Mouse (Mus musculus): Measurements from ENCODE around the gene Syt11.
"Not testable (repeated sequence)": the region's sequence is repeated elsewhere in the genome, so short reads cannot be mapped to it uniquely, and the experiment has no call there.

The Syt11 gene

DNA sequence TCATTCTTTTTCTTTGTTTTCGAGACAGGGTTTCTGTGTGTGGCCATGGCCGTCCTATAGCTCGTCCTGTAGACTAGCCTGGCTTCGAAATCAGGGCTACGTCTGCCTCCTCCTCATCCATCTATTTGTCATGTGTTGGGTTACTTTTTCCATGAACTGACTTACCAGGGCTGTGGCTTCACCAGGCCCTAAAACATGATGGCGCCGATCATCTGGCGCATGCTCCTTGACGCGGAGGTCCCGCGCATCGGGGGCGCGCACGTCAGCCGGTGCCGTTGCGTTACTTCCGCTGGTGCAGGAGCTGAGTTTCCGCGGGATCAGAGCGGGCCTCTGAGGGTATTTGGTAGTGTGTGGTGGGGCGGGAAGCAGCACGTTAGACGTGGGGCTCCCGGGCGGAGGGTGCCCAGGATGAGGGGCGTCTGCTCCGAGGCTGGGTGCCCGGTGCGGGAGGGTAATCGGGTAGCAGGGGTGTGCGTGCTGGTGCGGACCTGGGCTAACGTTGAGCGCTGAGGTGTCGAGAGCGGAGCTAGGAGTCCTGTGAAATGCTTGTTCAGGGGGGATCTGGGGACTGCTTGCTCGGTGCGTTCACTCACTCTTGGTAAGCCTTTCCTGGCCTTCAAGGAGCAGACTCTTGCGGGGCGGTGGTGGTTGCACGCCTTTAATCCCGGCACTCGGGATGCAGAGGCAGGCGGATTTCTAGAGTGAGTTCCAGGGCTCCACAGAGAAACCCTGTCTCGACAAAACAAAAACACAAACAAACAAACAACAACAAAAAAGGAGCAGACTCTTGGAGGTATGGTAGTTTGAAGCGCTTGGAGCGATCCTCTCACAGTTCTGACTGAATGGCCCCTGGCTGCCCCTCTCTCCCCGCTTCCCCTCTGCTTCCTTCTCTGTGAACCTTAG, at the start of gene Syt11:
TSS of gene Syt11 (minus strand) at position 226 of the 903 bp plus-strand sequence.
- DNase-seq (ENCODE audit: low spot score), result peak; percentile 36

DNA sequence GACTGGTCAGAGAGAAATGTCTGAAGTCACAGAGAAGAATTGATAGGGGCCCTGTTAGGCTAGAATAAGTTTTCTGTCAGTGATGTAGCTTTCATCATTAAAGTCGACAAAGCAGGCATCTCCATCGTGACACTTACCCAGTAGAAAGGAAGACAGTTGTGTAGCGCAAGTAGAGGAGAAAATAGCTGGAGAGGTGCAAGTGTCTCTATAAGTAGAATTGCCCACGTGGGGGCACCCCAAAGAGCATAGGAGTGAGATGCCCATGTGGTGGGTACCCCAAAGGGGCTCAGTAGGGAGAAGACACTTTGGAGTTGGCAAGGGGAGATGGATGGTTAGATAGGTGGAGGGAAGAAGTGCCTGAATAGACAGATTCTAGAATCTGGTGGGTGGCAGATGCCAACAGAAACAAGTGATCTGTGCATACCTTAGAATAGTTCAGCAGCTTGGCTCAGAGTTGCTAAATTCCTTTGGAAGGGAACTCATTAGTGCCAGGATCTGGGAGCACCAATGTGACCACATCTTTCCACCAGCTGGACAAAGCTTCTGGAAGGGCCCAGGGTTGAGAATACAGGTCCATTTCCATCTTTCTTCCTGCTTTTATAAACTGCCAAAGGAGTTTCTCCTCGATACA, 29.1 kb upstream of the Syt11 start:
- DNase-seq (ENCODE audit: low spot score), result no peak

DNA sequence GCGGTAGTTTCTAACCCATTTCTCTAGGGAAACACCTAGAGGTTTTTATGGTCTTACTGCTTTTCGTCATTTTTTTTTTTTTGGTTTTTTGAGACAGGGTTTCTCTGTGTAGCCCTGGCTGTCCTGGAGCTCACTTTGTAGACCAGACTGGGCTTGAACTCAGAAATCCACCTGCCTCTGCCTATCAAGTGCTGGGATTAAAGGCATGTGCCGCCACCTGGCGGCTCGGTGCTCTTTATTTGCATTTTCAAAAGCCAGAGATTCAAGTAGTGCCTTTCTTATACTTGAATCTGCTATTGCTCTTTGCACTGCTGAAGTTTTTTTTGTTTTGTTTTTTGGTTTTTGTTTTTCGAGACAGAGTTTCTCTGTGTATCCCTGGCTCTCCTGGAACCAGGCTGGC, 22.5 kb upstream of the Syt11 start:
- not testable (repeated sequence) for DNase-seq (ENCODE audit: low spot score)

DNA sequence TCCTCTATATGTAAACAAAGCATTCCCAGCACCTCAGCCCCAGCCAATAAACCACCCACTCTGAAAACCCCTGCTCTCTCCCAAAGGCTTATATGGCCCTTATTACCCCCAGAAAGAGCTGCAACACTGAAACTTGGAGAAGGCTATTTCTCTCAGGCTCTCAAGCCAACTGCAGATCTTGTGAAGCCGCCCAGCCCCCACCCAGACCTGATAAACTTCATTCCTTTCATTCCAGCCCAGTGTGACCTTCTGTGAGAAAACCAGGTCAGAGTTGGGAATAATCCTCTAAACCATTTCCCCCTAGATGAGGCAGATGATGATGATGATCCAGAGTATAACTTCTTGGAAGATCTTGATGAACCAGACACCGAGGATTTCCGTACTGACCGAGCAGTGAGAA, 13.1 kb upstream of the Syt11 start:
- DNase-seq (ENCODE audit: low spot score), result not testable (repeated sequence)

DNA sequence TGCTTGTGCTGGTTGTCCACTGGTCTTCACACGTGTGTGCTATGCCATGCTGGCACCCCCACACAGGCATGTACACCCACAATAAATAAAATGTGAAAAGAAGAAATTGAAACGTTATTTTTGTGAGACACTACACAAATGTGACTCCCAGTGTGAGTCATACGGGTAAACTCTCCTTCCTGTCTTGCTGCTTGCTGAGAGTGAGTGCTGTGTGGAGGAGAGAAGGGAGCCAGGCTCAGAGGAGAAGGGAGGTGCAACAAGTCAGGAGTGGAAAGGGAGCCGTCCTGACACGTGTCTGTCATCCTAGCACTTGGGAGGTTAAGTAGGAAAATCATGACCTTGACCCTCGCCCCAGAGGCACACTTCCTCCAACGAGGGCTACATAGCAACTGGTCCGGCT, 11.8 kb upstream of the Syt11 start:
- DNase-seq (ENCODE audit: low spot score), result not testable (repeated sequence)

DNA sequence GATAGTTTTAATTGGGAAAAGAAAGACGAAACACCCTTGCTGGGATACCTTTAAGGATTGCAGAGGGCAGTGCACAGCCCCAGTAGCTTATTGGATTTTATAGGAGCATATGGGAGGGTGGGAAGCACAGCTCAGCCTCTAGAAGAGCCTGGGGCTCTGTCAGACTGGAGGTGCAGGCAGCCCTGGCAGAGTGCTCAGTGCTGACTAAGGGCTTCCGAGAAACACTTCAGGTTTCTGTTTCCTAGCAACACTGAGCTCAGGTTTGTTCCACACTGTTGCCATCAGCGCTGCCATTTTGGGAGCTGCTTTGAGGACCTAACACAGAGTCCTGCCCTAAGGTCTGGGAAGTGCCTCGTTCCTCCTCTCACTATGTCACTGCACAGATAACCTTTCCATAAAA, 11.4 kb upstream of the Syt11 start:
- DNase-seq (ENCODE audit: low spot score), result not testable (repeated sequence)

DNA sequence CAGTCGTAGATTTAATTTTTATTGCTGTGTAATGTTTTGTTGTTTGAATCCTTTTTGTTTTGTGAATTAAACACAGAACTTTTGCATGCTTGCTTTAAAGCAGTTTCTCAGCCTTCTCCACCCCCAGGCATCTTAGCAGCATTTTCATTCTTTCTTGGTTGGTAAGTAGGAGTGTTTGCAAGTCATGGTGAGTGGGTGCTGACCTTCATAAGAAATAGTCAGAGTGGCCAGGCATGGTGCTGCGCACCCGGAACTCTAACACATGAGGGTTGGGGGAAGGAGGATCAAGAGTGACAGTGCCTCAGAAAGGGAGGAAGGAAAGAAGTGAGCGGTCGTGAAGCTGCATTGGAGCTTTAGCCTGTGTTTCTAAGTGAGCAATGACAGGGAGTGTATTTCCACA, 9.9 kb upstream of the Syt11 start:
- DNase-seq (ENCODE audit: low spot score), result no peak

DNA sequence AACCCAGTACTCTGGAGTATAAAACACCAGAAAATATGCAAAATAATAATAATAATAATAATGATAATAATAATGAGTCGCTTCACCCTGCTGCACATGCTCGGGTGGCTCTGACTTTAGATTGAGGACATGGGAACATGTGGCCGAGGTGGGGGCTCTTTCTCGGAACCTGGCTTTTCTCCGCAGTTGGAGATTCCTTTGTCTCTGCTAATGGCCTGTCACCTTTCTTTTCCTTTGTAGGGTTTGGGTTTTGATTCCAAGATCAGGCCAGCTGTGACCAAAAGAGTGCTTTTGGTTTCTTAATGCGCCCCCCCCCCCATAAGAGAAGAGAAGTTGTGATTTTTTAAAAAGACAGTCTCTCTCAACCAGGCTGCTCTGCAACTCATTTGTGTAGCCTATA, 1.8 kb downstream of the Syt11 start:
- not testable (repeated sequence) for DNase-seq (ENCODE audit: low spot score)

DNA sequence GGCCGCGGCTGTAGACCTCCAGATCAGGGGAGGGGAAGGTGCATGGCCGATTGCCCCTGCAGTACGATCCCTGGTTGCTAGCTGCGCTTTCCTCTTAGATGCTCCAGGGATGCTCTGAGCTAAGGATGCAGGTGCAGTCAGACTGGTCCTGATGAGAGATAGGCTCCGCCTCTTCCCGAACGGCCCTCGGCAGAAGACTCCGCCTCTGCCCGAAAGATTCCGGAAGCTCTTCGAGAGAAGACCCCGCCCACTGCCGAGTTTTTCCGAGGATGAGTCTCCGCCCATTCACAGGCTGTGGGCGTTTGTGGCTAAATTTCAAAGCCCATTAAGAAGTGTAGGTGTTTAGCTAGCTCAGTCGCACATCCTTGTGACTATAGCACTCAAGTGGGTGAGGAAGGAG, 2.6 kb downstream of the Syt11 start:
- peak; percentile 92 for DNase-seq (ENCODE audit: low spot score)

DNA sequence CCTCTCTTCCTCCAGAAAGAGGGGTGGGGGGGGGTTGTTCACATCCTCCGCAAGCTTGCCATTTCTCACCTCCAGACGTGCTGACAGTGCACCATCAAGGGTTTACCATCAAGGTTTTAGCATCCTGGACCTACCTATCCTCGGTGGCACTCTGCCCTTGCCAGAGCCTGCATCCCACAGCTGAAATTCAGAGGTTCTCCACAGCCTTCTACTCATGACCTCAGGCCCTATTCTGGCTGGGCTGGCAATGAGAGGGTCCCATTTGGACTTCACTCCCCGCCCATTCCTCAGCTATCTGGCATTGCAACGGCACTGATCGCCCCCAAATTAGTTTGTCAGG, 3.1 kb downstream of the Syt11 start:
- not testable (repeated sequence) for DNase-seq (ENCODE audit: low spot score)

DNA sequence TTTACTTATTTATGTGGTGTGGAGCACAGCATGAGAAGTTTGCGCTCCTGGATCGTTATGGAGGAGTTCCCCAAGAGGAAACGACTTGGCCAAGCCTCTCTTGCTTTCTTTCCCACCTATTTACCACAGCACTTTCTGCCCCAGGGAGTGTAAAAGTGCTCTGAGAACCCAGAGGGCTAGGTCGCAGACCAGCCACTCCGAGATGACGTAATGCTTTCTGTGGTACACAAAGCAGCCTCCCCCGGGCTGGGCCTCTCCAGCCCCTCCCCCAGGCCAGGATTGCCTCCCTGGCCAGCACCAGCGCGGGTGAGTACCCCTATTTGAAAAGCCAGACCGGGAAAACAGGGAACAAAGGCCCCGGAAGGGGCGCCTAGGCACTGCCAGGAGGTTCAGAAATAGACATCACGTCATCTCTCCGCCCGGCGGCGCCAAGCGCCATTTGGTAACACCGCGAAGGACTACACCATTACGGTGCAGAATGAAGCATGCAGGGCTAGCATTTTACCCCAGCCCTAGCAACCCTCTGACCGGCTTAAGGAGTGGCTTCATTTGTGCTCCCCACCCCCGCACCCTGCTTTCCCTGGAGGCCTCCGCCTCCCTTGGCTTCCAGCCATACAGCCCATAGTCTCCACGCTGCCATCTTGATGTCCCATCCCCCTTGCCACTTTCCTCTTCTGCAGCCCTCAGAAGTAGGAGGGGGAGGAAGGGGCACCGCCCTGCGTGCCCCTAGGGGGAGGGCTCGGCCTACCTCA, 3.6 kb downstream of the Syt11 start:
- DNase-seq (ENCODE audit: low spot score), result peak; percentile 67

DNA sequence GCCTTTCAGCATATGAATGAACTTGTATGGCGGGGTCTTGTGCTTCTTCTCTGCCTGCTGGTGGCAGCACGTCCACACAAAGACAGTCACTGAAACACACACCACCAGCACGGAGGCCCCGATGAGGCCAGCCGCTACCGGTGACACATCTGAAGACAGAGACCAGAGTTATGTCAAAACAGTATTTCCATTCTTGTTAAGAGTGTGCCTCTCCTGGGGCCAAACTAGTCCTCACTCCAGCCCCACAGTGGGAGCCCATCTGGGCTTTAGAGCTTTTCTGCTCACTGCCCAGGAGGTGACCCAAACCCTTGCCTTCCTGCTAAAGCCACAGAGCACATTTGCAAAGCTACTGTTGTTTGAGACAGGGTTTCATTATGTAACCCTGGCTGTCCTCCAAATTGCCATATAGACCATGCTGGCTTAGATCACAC, 12.5 kb downstream of the Syt11 start:
- DNase-seq (ENCODE audit: low spot score), result peak; percentile 19

DNA sequence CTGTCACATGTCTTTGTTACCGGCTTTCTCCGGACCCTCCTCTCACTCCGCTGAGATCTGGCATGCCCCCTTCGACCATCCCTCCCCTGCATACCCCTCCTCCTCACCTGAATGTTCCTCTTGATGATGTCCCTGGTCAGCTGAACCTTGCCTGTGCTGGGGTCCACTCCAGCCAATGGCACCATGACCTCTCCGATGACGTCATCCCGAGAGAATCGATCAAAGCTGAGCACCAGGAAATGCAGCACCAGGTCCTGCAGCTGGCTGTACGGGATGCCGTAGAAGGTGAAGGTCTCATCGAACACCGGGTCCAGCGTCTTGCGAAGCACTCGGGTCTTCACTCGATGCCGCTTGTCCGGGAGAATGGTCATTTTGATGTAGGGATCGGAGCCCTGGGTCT, 13.3 kb downstream of the Syt11 start:
- DNase-seq (ENCODE audit: low spot score), result no peak

DNA sequence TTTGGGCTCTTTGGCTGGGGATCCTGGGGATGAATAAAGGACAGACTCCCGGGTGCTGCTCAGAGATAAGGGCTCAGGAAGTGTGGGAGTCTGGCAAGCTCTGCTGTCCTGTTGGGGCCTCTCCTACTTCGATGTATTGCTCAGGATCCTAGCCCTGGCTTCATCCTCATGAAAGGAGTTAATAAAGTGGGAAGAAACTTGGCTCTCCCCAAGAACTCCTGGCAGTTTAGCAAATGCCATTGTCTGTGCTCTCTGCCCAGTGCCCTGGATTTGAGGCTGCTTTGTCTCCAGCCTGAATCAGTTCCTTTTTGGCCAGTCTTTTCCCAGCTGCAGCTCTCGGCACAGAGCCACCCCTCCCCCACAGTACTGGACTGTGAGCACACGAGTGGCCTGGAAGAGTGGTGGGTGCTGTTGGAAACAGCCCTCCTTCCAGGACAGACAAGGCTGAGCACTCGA, 16.9 kb downstream of the Syt11 start:
- DNase-seq (ENCODE audit: low spot score), result no peak

DNA sequence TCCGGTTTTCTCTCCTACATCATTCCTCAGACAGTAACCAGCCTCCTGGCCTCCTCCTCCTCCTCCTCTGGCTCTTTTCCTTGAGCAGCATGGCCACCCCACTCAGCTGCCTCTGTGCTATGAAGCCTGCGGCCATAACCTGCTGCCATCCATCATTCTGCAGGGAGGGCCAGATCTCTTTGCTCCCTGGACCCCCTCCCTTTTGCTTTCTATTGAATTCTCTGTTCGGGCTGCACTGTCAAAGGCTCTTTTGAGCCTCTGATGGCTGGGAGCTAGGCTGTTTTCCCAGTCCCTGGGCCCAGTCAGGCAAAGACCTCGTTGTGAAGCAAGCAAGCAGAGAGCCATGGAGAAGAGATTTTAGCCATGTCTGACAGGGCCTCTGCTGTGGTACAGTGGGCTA, 18.7 kb downstream of the Syt11 start:
- no peak for DNase-seq (ENCODE audit: low spot score)

DNA sequence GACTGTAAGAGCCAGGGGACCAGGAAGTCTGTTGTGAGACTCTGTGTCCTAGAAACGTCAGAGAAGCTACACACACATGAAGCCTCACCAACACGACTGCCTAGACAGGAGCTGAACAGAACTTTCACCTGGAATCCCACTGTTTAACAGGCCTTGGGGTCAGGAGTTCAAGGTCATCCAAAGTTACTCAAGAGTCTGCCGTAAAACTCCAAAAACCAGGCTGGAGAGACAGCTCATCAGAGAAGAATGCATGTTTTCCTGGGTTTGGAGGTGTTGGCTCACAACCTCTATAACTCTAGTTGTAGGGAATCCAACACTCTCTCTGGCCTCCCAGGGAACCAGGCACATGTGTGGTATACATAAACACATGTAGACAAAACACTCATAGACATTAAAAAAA, 19.4 kb downstream of the Syt11 start:
- no peak for DNase-seq (ENCODE audit: low spot score)

DNA sequence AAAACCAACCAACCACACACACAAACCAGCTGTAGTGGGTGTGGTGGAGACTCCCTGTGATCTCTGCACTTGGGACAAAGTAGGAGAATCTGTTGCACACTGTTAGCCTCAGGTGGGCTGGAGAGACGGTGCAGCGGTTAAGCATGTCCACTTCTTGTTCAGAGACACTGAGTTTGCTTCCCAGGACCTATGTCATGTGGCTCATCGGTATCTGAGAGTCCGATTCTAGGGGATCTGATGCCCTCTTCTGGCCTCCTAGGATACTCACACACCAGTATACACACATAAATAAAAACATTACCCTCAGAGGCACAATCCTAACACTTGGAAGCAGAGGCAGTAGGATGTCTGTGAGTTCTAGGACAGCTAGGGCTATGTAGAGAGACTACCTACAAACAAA, 20.7 kb downstream of the Syt11 start:
- DNase-seq (ENCODE audit: low spot score), result no peak

DNA sequence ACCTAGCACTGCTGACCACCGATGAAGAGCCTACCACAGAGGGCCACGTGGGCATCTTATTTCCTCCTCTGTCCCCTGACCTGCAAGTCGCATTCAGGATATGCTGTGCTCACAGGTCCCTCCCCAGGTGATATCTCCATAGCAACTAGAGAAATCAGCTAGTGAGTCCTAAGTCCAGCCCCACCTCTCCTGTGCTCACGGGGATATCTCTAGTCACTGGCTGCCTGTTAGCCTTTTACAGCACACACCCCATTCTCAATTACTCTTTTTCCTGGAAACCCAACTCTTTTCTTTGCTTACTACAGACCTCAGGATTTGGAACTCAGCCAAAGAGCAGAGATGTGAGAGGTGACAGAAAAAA, 28.1 kb downstream of the Syt11 start:
- no peak for DNase-seq (ENCODE audit: low spot score)

DNA sequence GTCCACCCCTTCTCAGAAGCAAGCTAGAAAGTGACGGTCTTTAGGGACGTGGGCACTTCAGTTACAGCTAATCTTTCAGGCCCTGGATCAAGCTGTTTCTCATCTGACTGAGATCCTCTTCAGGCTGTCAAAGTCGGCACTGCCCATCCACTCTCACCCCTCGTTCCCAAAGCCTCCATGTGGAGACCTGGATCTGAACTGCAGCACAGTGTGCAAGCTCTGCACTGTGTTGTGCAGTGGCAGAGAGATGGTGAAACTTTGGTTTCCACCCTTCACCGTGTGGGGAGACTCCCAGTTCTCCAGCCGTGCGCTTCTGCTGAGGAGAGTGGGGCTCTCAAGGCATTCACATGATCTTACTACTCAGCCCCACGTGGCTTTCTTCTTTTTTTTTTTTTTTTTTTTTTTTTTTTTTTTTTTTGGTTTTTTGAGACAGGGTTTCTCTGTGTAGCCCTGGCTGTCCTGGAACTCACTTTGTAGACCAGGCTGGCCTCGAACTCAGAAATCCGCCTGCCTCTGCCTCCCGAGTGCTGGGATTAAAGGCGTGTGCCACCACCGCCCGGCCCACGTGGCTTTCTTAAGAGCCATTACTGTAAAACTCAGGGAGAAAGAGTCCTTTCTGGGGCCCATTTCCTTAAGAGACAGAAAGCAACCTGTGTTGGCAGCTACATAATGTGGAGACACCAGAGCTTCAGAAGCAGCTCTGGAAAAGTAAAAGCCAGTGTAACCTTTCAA, 28.7 kb downstream of the Syt11 start:
- DNase-seq (ENCODE audit: low spot score), result no peak

DNA sequence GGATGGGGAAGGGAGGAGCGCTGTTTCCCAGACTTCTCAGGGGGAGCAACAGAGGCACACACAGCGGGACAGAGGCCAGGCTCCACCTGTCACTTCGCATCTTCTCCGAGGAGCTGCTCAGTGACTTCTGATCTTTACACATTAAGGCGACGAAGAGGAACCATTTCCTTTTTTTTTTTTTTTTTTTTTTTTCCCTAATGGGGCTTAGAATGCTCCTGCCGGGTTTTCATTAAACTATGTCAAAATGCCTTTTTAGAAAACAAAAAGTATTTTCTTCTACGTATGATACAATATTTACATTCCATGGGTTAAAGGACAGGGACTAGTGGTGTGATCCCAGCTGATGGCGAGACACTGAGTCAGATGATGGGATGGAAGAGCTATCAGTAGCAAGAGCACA, 29.4 kb downstream of the Syt11 start:
- DNase-seq (ENCODE audit: low spot score), result no peak

DNA sequence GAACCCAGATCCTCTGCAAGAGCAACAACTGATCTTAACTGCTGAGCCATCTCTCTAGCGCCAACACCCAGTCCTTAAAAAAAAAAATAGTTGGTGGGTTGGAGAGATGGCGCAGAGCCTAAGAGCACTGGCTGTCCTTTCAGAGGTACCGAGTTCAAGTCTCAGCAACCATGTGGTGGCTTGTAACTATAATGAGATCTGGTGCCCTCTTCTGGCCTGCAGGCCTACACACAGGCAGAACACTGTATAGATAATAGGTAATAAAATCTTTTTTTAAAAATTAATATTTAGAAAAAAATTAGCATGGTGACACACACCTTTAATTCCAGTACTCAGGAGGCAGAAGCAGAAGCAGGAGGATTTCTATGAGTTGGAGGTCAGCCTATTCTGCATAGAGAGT, 34.8 kb downstream of the Syt11 start:
- no peak for DNase-seq (ENCODE audit: low spot score)

DNA sequence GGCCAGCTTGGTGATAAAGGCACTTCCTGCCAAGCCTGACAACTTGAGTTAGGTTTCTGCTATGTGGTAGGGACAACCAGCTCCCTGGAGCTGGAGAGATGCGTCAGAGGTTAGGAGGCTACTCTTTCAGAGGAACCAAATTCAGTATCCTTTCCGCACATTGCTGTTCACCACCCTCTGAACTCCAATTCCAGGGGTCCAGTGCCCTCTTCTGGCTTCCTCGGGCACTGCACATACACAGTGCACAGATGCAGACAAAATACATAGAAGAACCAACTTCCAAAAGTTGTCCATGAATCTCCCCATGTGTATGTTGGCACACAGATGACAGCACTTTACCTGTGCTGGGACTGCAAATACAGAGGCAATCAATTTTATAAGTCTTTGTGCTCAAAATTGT, 36.3 kb downstream of the Syt11 start:
- peak; percentile 60 for DNase-seq (ENCODE audit: low spot score)
